Mouse (Mus musculus) C2C12 (cell line): ENCODE measurements around the gene Dctpp1.

Source experiments
- CTCF ChIP-seq: IDR thresholded peaks from one replicate; pipeline ENCODE4 v1.5.1; 2011; ENCODE audit not compliant: control insufficient read depth, insufficient read depth, insufficient read length
- MAX ChIP-seq: IDR thresholded peaks from one replicate; pipeline ENCODE4 v1.6.1; 2011; ENCODE audit warnings: mild to moderate bottlenecking, control low read depth
- MYOD1 ChIP-seq: IDR thresholded peaks from one replicate; pipeline ENCODE4 v1.6.1; 2011; ENCODE audit warnings: low read depth; ENCODE audit not compliant: control insufficient read depth, insufficient read length
- MYOG ChIP-seq: IDR thresholded peaks from one replicate; pipeline ENCODE4 v1.6.1; 2011; ENCODE audit not compliant: control insufficient read depth, insufficient read length; ENCODE audit errors: extremely low read depth
- USF1 ChIP-seq: IDR thresholded peaks from one replicate; pipeline ENCODE4 v1.6.1; 2011; ENCODE audit warnings: low read depth, mild to moderate bottlenecking, control low read depth, moderate library complexity

DNA sequence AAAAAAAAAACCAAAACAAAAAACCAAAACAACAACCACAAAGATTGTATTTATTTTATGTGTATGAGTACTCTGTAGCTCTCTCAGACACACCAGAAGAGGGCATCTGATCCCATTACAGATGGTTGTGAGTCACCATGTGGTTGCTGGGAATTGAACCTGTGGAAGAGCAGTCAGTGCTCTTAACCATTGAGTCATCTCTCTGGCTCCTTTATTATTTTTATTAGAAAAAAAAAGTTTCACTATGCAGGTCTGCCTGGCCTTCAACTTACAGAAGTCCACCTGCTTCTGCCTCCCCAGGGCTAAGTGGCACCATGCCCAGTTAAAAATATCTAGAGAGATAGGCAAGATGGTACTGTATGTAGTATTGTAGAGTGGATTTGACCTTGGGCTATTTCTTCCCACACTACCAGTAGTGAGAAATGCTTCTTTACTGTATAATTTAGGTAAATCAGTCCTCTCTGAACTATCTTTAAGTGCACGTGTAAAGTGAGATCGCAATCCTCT lies 17.1 kb downstream of the Dctpp1 start:
- TF ChIP-seq CTCF (no peak), USF1 (no peak), MAX (no peak), MYOG (no peak), MYOD1 (no peak)
